ENCODE assay signal across 8 mouse cellular contexts in genomic region chr2:45100628-45101027, GRCm38 (mm10). TPM values are rescaled to one million over a fixed set of nuclear protein-coding genes. Genes with fewer than 3 reads are reported as not detected.
DNase-seq lines count a peak whose midpoint lies in the region; ATAC-seq lines count a peak whose summit lies in the region.
"Had no signal": no experiment of that assay in that cellular context is flagged by ENCODE, and none has a peak within 500 bp of the region (broad histone marks: within the 10 kb centered on the region; RNA-seq: fewer than 3 reads in every experiment).

No protein-coding gene starts in this region.

- H3K9me3 ChIP-seq in forebrain, embryonic 16.5 days (ENCODE audit: control insufficient read depth, low read length): no peaks in the 10 kb centered on the region

- 33% methylated on average over 7 of the region's 7 CpGs for WGBS in forebrain, embryonic 16.5 days

- H3K27ac ChIP-seq in forebrain, embryonic 16.5 days (ENCODE audit: low read length): no peak overlapping the region

- no peaks in the 10 kb centered on the region for H3K36me3 ChIP-seq in forebrain, embryonic 16.5 days (ENCODE audit: control insufficient read depth, insufficient read depth)

- DNase-seq in layer of hippocampus, adult 11-12 months (ENCODE audit: low spot score): peak; percentile 53
- no peak for DNase-seq in layer of hippocampus, postnatal 14 days (ENCODE audit: low spot score in 2 of 2)
- DNase-seq in brain, adult 2 months (ENCODE audit: low read depth, low spot score): peak; percentile 63
- no peak for DNase-seq in thymus, postnatal 14 days
- DNase-seq in gastrocnemius, adult 8-10 months (ENCODE audit: low spot score in 2 of 2): no peak
- DNase-seq: cerebellum, adult 9-11 months had no signal

- no peak overlapping the region for H3K9ac ChIP-seq in forebrain, embryonic 16.5 days (replicated peaks; ENCODE audit: low read depth, low read length)

- peaks cover 79% of the 10 kb centered on the region for H3K4me1 ChIP-seq in forebrain, embryonic 16.5 days (replicated peaks; ENCODE audit: control insufficient read depth, insufficient read depth, low read length)

- peak overlapping the region; percentile 35 for H3K4me2 ChIP-seq in forebrain, embryonic 16.5 days (ENCODE audit: low read length)

- no peak for ATAC-seq in forebrain, embryonic 16.5 days
- peak; percentile 43 for ATAC-seq in megakaryocyte progenitor cell, adult 5-6 weeks (replicated peaks; ENCODE audit: poor library complexity)

- H3K4me3 ChIP-seq in forebrain, embryonic 16.5 days (replicated peaks; ENCODE audit: low read length): no peak overlapping the region

- H3K27me3 ChIP-seq in forebrain, embryonic 16.5 days (replicated peaks; ENCODE audit: control insufficient read depth, insufficient read depth, low read length): no peaks in the 10 kb centered on the region

RNA-seq across cellular contexts. Expression of gene Zeb2, which starts 16.6 kb away (rescaled TPM):
- total RNA-seq in layer of hippocampus, postnatal 14 days (2021): 100 to 1,000 TPM; 345 to 384 TPM
- polyA plus RNA-seq in forebrain, embryonic 16.5 days (2015; fragmentation: Nextera tagmentation; extraction: Ambion mirVana): 120 and 151 TPM in 2 replicates
- total RNA-seq in megakaryocyte progenitor cell, adult 5-6 weeks (2015): 188 and 189 TPM in 2 replicates
- total RNA-seq in megakaryocyte progenitor cell, adult 5-6 weeks (2017): 138 and 151 TPM in 2 replicates
- total RNA-seq in gastrocnemius, adult 8-10 months (2022): 10 to 100 TPM; 24.4 to 42.0 (median 34.1) TPM

Comparison
In these comparisons a context has a peak if more than half of its experiments do, and no peak if none do; other contexts are left out.
1. DNase-seq: peak in layer of hippocampus, adult 11-12 months (single experiment) and brain, adult 2 months (single experiment); none in layer of hippocampus, postnatal 14 days (0 of 2), thymus, postnatal 14 days (single experiment) and gastrocnemius, adult 8-10 months (0 of 2).